Mouse (Mus musculus) cortical plate, adult 2 months (tissue): ENCODE measurements at regions not wholly inside any gene's neighbourhood (a gene's known extent, or its start where the extent isn't known, plus 50 kb on each side); places are given as distances from the start of the nearest gene placed in this dataset.

Experiments used
- H3K27ac ChIP-seq: fragments of 200-500 bp; 2 replicates; pipeline ENCODE4 v1.5.1; 2012; ENCODE audit warnings: low read length, control low read depth, inconsistent platforms; ENCODE audit not compliant: insufficient read depth
- H3K4me1 ChIP-seq: fragments of 200-500 bp; 2 replicates; pipeline ENCODE4 v1.6.1; 2011; ENCODE audit warnings: low read length; ENCODE audit not compliant: control insufficient read depth, insufficient read depth
- H3K4me3 ChIP-seq: fragments of 200-500 bp; 2 replicates; pipeline ENCODE4 v1.5.1; 2011; ENCODE audit warnings: mild to moderate bottlenecking, low read length, control low read depth; ENCODE audit not compliant: insufficient read depth
- CTCF ChIP-seq: fragments of 200-500 bp; IDR thresholded peaks from 2 replicates; pipeline ENCODE4 v1.5.1; 2011; ENCODE audit warnings: mild to moderate bottlenecking, control low read depth, low read length; ENCODE audit not compliant: insufficient read depth; ENCODE audit errors: extremely low read depth
- POLR2A ChIP-seq: fragments of 200-500 bp; IDR thresholded peaks from 2 replicates; pipeline ENCODE4 v1.6.1; 2011; ENCODE audit warnings: mild to moderate bottlenecking, low read length, control low read depth; ENCODE audit not compliant: insufficient read depth; ENCODE audit errors: extremely low read depth

GRCm38 (mm10) chr10:45009676-45010075 is 57.3 kb upstream of the Prep start:
- no peak overlapping the region for H3K27ac ChIP-seq
- no peaks in the 10 kb centered on the region for H3K4me1 ChIP-seq
- H3K4me3 ChIP-seq, result no peak overlapping the region
- TF ChIP-seq POLR2A, result no peak
- no peak for TF ChIP-seq CTCF

GRCm38 (mm10) chr10:45009235-45009634 is 57.8 kb upstream of the Prep start:
- Histone ChIP-seq H3K4me1 (no peaks in the 10 kb centered on the region), H3K4me3 (no peak overlapping the region), H3K27ac (no peak overlapping the region)
- no peak for TF ChIP-seq POLR2A
- TF ChIP-seq CTCF, result no peak

GRCm38 (mm10) chr10:45004037-45004653 is 62.9 kb upstream of the Prep start:
- Histone ChIP-seq H3K27ac (no peak overlapping the region), H3K4me1 (no peaks in the 10 kb centered on the region; the same call in 1 of the 2 replicates), H3K4me3 (no peak overlapping the region)
- TF ChIP-seq CTCF, result no peak
- no peak for TF ChIP-seq POLR2A

GRCm38 (mm10) chr10:45003344-45003681 is 63.7 kb upstream of the Prep start:
- TF ChIP-seq POLR2A (no peak), CTCF (no peak)
- no peak overlapping the region for H3K4me3 ChIP-seq
- H3K27ac ChIP-seq, result no peak overlapping the region
- H3K4me1 ChIP-seq, result no peaks in the 10 kb centered on the region; the same call in 1 of the 2 replicates

- no peak for TF ChIP-seq POLR2A
- H3K4me1 ChIP-seq, result no peaks in the 10 kb centered on the region; the same call in 1 of the 2 replicates
- H3K27ac ChIP-seq, result no peak overlapping the region
- H3K4me3 ChIP-seq, result no peak overlapping the region
These were observed 64.2 kb upstream of the Prep start for GRCm38 (mm10) chr10:45002637-45003343.

- peak; percentile 55; the same call in 1 of the 2 replicates for TF ChIP-seq CTCF
- no peak for TF ChIP-seq POLR2A
- no peak overlapping the region for H3K27ac ChIP-seq
These were observed 65.8 kb upstream of the Prep start for GRCm38 (mm10) chr10:45000873-45001859.

GRCm38 (mm10) chr10:45000027-45000840 is 66.8 kb upstream of the Prep start:
- TF ChIP-seq POLR2A (no peak), CTCF (no peak)
- H3K4me1 ChIP-seq, result no peaks in the 10 kb centered on the region; the same call in 1 of the 2 replicates
- peak overlapping the region; percentile 17; the same call in 1 of the 2 replicates for H3K4me3 ChIP-seq
- no peak overlapping the region for H3K27ac ChIP-seq

More at GRCm38 (mm10) chr10:45000873-45001859, 65.8 kb upstream of the Prep start:
- Histone ChIP-seq H3K4me1 (no peaks in the 10 kb centered on the region; the same call in 1 of the 2 replicates), H3K4me3 (peak overlapping the region; percentile 17; the same call in 1 of the 2 replicates)

- Histone ChIP-seq H3K27ac (no peak overlapping the region), H3K4me3 (no peak overlapping the region)
- no peak for TF ChIP-seq CTCF
- TF ChIP-seq POLR2A, result no peak
These were observed 69.1 kb upstream of the Prep start for GRCm38 (mm10) chr10:44997906-44998289.

More at GRCm38 (mm10) chr10:44997906-44998289, 69.1 kb upstream of the Prep start:
- H3K4me1 ChIP-seq, result no peaks in the 10 kb centered on the region; the same call in 1 of the 2 replicates
